Mouse (Mus musculus) embryonic fibroblast, embryonic 13.5 days (primary cell): ENCODE measurements around the gene Smyd3.

Source experiments
- CTCF ChIP-seq: IDR thresholded peaks from 2 replicates; pipeline ENCODE4 v1.5.1; 2011; ENCODE audit warnings: mild to moderate bottlenecking, control low read depth, low read length, moderate library complexity, borderline replicate concordance; ENCODE audit not compliant: insufficient read depth
- POLR2A ChIP-seq: IDR thresholded peaks from 2 replicates; pipeline ENCODE4 v1.6.1; 2011; ENCODE audit warnings: low read depth, mild to moderate bottlenecking, control low read depth, low read length, moderate library complexity

- no peak for TF ChIP-seq POLR2A
- no peak for TF ChIP-seq CTCF
Observed at GRCm38 (mm10) chr1:178940353-178940752, 577.5 kb downstream of the Smyd3 start.
